Mouse (Mus musculus) mesoderm, embryonic 11.5 days (tissue): Measurements from ENCODE around the gene Pcbp4.
"Not testable (repeated sequence)": the region's sequence is repeated elsewhere in the genome, so short reads cannot be mapped to it uniquely, and the experiment has no call there.

Experiments
- DNase-seq: peaks from one replicate; pipeline ENCODE4 v3.0.0-alpha.2; 2012; ENCODE audit warnings: low read depth, low spot score

The Pcbp4 gene

GRCm38 (mm10) chr9:106481676-106482075 is 28.6 kb downstream of the Pcbp4 start:
- DNase-seq: no peak

DNA sequence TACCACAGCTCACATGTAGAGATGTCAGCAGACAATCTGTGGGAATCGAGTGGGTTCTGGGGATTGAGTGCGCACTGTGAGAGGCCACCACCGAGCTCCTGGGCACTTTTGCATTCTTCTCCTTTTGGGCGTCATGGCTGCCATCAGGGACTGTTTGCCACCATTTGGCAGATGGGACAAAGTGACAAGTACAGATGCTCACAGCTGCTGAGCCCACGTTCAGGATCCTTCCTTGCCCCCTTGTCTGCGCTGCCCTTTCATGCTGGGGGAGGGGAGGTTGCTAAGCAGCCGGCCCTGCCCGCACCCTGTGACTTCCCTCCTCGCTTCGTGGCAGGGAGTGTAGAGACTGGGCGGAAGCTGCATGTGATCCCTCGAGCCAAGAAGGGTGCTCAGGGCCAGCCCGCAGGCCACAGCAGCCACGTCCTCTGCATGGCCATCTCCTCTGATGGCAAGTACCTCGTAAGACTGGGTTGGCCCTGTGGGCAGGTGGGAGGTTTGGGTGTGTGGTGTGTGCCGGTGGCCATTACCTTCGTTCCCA is 29.6 kb downstream of the Pcbp4 start:
- no peak for DNase-seq

- DNase-seq: no peak
Observed at GRCm38 (mm10) chr9:106483136-106483535, 30.0 kb downstream of the Pcbp4 start.

GRCm38 (mm10) chr9:106483606-106484005 is 30.5 kb downstream of the Pcbp4 start:
- DNase-seq: no peak

DNA sequence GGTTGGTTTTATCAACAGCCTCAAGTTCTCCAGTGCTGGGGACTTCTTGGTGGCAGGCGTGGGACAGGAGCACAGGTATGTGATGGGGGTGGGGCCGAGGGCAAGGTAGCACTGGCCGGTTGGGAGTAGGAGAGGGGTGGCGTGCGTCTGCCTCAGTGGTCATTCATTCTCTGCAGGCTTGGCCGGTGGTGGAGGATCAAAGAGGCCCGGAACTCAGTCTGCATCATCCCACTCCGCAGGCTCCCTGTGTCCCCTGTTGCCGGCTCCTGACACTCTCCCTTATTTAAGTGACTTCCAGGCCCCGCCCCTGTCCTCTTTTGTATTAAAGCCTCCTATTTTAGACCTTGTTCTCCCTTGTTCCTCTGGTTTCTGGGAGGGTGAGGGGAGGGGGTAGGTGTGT is 32.0 kb downstream of the Pcbp4 start:
- DNase-seq: no peak

GRCm38 (mm10) chr9:106487602-106488001 is 34.5 kb downstream of the Pcbp4 start:
- not testable (repeated sequence) for DNase-seq

GRCm38 (mm10) chr9:106499667-106500066 is 46.6 kb downstream of the Pcbp4 start, which contains the start of gene Iqcf1:
Gene Iqcf1, plus strand, starts transcription at chr9:106499967.
- no peak for DNase-seq

DNA sequence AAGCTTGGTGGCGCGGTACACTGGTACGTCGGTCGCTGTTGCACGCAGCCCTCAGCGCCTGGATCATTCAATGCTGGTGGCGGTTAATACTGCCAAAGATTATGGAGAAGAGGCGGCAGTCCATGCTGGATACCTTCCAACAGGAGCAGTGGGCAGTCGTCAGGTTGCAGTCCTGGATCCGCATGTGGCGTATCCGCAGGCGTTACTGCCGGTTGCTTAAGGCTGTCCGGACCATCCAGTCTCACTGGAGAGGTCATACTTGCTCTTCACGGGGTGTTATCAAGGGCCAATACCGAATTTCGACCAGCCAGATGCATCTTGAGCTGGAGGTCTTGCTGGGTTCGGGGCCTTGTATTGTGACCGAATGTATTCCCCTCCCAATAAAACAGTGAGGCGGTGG is 48.8 kb downstream of the Pcbp4 start:
- DNase-seq: no peak

- no peak for DNase-seq
Observed at GRCm38 (mm10) chr9:106504246-106504645, 51.2 kb downstream of the Pcbp4 start.

GRCm38 (mm10) chr9:106509356-106509755 is 56.3 kb downstream of the Pcbp4 start:
- no peak for DNase-seq

DNA sequence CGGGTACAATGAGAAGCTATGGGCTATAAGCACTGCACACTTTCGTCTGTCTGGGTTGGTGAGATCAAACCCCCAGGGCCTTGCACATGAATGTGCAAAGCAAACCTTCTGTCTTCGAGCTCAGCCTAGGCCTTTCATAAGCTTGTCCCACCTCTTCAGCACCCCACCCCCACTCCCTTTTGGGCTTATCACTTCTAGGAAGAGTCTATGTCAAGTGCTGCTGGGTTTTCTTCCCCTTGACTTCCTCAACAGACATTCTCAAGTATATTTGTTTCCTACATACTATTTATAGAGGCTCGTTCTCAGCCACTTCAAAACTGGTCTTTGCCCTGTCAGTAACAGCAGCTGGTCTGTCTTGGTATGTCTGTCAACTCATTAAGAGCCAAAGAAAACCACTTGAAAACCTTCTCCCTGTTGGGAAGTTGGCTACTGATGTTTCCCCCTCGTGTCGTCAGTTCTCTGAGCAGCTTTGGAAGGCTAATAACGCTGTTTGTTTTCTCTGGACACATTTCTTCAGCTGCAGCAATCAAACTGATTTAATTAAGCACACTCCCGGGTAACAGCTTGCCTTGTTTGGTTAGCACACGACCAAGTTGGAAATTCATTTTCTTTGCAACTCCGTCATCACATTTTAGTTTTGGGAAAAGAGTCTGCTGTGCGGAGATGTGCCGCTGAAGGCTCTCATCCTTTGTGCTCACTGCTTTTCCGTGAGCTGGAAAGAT is 59.8 kb downstream of the Pcbp4 start:
- DNase-seq: no peak

DNA sequence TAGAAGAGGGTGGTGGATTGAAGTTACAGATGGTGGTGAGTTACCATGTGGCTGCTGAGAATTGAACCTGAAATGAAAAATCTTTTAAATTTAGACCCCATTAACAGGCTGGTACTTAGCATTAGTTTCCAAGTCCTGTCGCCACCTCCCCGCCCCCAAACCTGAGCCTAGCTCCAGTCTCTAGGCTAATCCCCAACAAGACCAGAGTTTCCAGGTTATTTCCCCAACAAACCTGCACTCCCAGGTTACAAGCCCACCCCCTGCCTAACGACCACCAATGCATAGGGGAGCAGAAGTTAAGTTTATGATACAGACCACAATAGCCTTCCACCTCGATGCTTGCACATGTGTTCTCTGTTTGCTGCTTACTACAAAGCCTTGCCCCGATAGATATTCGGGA is 60.5 kb downstream of the Pcbp4 start:
- DNase-seq: no peak
